8 mouse cellular contexts compared by ENCODE assay signal in the genomic region with DNA sequence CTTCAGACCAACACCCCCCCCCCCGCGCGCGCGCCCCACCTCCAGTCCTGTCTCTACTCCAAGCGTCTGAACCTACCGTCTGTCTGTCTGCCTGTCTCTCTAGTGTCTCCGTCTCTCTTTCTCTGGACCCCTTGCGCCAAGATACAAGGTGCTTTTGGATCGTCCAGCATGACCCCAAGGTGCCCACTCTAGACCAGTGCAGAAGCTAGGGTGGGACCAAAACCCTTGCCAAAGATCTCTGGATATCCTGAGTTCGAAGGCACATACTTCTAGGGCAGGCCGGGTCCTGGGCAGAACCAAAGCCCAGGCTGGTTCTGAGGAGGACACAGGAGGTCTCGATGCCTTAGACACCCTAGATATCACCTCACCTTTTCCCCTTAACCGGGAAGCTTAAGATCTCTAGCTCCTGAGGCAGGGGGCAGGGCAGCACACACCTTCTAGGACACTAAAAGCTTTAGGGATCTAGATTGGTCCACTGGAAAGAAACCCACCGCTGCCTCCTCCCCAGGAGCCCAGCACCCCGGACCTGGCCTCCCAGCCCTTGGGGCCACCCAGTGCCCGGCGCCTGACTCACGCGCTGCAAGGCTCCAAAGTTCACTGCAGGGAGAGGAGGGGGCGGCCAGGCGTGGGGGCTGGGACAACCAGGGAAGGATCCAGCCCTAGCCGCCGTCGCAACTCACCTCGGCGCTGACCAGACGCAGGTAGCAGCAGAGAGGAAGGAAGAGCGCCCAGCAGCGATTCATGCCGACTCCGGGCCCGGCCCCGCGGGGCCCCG. TPM values are rescaled to one million over a fixed set of nuclear protein-coding genes. Genes with fewer than 3 reads are reported as not detected.
DNase-seq lines count a peak whose midpoint lies in the region; ATAC-seq lines count a peak whose summit lies in the region.

No protein-coding gene starts in this region.

- H3K4me2 ChIP-seq in forebrain, embryonic 13.5 days: peak overlapping the region; percentile 97
- peak overlapping the region; percentile 94 for H3K4me2 ChIP-seq in neural tube, embryonic 11.5 days (ENCODE audit: low read depth)

- H3K9me3 ChIP-seq in heart, embryonic 10.5 days: no peaks in the 10 kb centered on the region
- H3K9me3 ChIP-seq in forebrain, embryonic 13.5 days (replicated peaks): no peaks in the 10 kb centered on the region
- H3K9me3 ChIP-seq in neural tube, embryonic 11.5 days (ENCODE audit: control insufficient read depth, low read length): no peaks in the 10 kb centered on the region

- peaks cover 84% of the 10 kb centered on the region for H3K27me3 ChIP-seq in heart, embryonic 10.5 days (ENCODE audit: insufficient read depth, poor library complexity, severe bottlenecking)
- peaks cover 73% of the 10 kb centered on the region for H3K27me3 ChIP-seq in forebrain, embryonic 13.5 days
- peaks cover 62% of the 10 kb centered on the region for H3K27me3 ChIP-seq in neural tube, embryonic 11.5 days (ENCODE audit: control insufficient read depth, insufficient read depth, low read length)

- no peaks in the 10 kb centered on the region for H3K36me3 ChIP-seq in heart, embryonic 10.5 days
- no peaks in the 10 kb centered on the region for H3K36me3 ChIP-seq in forebrain, embryonic 13.5 days (ENCODE audit: poor library complexity, severe bottlenecking)
- H3K36me3 ChIP-seq in neural tube, embryonic 11.5 days (ENCODE audit: control insufficient read depth, insufficient read depth, low read length): no peaks in the 10 kb centered on the region

- no peak for DNase-seq in heart, embryonic 10.5 days (ENCODE audit: low spot score)
- no peak for DNase-seq in heart, adult 11 months
- peak; percentile 28 for DNase-seq in R1 (ENCODE audit: low read depth, low spot score)
- DNase-seq in kidney, postnatal 10 days: peak; percentile 85
- DNase-seq in neural tube, embryonic 11.5 days (ENCODE audit: low spot score): no peak
- DNase-seq in layer of hippocampus, postnatal 36 days: no peak
- no peak for DNase-seq in gastrocnemius, postnatal 25 days

- no peak for ATAC-seq in forebrain, embryonic 13.5 days
- ATAC-seq in neural tube, embryonic 11.5 days (ENCODE audit: insufficient read depth, low FRiP score, low TSS enrichment): no peak

- peak overlapping the region; percentile 79 for H3K4me3 ChIP-seq in heart, embryonic 10.5 days
- H3K4me3 ChIP-seq in forebrain, embryonic 13.5 days: peak overlapping the region; percentile 52
- H3K4me3 ChIP-seq in neural tube, embryonic 11.5 days (ENCODE audit: low read depth, low read length): peak overlapping the region; percentile 57

- H3K4me1 ChIP-seq in heart, embryonic 10.5 days: peaks cover 55% of the 10 kb centered on the region
- peaks cover 36% of the 10 kb centered on the region for H3K4me1 ChIP-seq in forebrain, embryonic 13.5 days
- H3K4me1 ChIP-seq in neural tube, embryonic 11.5 days (ENCODE audit: control insufficient read depth, insufficient read depth, low read length): peaks cover 10% of the 10 kb centered on the region; the same call in 1 of the 2 replicates

- WGBS in heart, embryonic 10.5 days: 1% methylated on average over 36 of the region's 36 CpGs
- WGBS in forebrain, embryonic 13.5 days: 4% methylated on average over 27 of the region's 36 CpGs
- 2% methylated on average over 25 of the region's 36 CpGs for WGBS in neural tube, embryonic 11.5 days

- H3K27ac ChIP-seq in heart, embryonic 10.5 days: peak overlapping the region; percentile 88
- no peak overlapping the region; the same call in 1 of the 2 replicates for H3K27ac ChIP-seq in forebrain, embryonic 13.5 days
- no peak overlapping the region for H3K27ac ChIP-seq in neural tube, embryonic 11.5 days (ENCODE audit: low read depth, low read length)

- peak overlapping the region; percentile 70 for H3K9ac ChIP-seq in forebrain, embryonic 13.5 days
- H3K9ac ChIP-seq in neural tube, embryonic 11.5 days (ENCODE audit: low read length): no peak overlapping the region; the same call in 1 of the 2 replicates

RNA-seq across cellular contexts. Expression of a gene that starts 1.3 kb away (rescaled TPM):
- 0.95 and 1.9 TPM in 2 replicates for polyA plus RNA-seq in heart, embryonic 10.5 days (2016; fragmentation: Nextera tagmentation; extraction: Ambion mirVana)
- 1.9 and 2.1 TPM in 2 replicates for polyA plus RNA-seq in forebrain, embryonic 13.5 days (2015; fragmentation: Nextera tagmentation; extraction: Ambion mirVana)
- 2.2 and 3.8 TPM in 2 replicates for polyA plus RNA-seq in neural tube, embryonic 11.5 days (2014; fragmentation: Nextera tagmentation; extraction: Ambion mirVana)
- 10 to 100 TPM; 27.3 to 27.6 TPM for total RNA-seq in layer of hippocampus, postnatal 36 days (2021)
- total RNA-seq in gastrocnemius, postnatal 25 days (2021): 10 to 100 TPM; 13.9 to 16.7 TPM

RNA-seq across cellular contexts. Expression of a gene that starts 42.5 kb away (rescaled TPM):
- 0.82 and 1.0 TPM in 2 replicates for polyA plus RNA-seq in heart, embryonic 10.5 days (2016; fragmentation: Nextera tagmentation; extraction: Ambion mirVana)
- 2.5 and 2.9 TPM in 2 replicates for polyA plus RNA-seq in forebrain, embryonic 13.5 days (2015; fragmentation: Nextera tagmentation; extraction: Ambion mirVana)
- 1.3 and 1.8 TPM in 2 replicates for polyA plus RNA-seq in neural tube, embryonic 11.5 days (2014; fragmentation: Nextera tagmentation; extraction: Ambion mirVana)
- total RNA-seq in layer of hippocampus, postnatal 36 days (2021): 10 to 100 TPM; 40.4 to 44.8 TPM
- total RNA-seq in gastrocnemius, postnatal 25 days (2021): 10 to 100 TPM in 1 of 2 experiments, 1 to 10 TPM in 1; 8.6 to 11.1 TPM

Comparison
In these comparisons a context has a peak if more than half of its experiments do, and no peak if none do; other contexts are left out.
1. DNase-seq: peak in R1 (single experiment) and kidney, postnatal 10 days (single experiment); none in heart, embryonic 10.5 days (single experiment), heart, adult 11 months (single experiment), neural tube, embryonic 11.5 days (single experiment), layer of hippocampus, postnatal 36 days (0 of 2) and gastrocnemius, postnatal 25 days (single experiment).
2. Peak in every context shown above with its lines, with median percentiles within 50 percentile points of each other: H3K4me3 ChIP-seq.